8 mouse cellular contexts compared by ENCODE assay signal in genomic region chr17:57264972-57265945, GRCm38 (mm10). TPM values are rescaled to one million over a fixed set of nuclear protein-coding genes. Genes with fewer than 3 reads are reported as not detected.
DNase-seq lines count a peak whose midpoint lies in the region; ATAC-seq and TF ChIP-seq lines count a peak whose summit lies in the region.

No protein-coding gene starts in this region.

- TF ChIP-seq RAD21 in MEL (IDR thresholded peaks at IDR 0.05; ENCODE audit: low read depth, low read length) = no peak

- 29% methylated on average over 21 of the region's 22 CpGs for WGBS in embryonic facial prominence, embryonic 15.5 days
- WGBS in heart, embryonic 15.5 days = 35% methylated on average over 21 of the region's 22 CpGs

- peak overlapping the region; percentile 40 for H3K4me2 ChIP-seq in embryonic facial prominence, embryonic 15.5 days (replicated peaks)
- H3K4me2 ChIP-seq in heart, embryonic 15.5 days = peak overlapping the region; percentile 33

- peaks cover 0 to 9% of the 10 kb centered on the region in 2 experiments; a peak in 2 of 4 replicates for H3K4me1 ChIP-seq in MEL (ENCODE audit: control insufficient read depth in 1 of 2, insufficient read depth in 2 of 2, low read length in 2 of 2)
- H3K4me1 ChIP-seq in embryonic facial prominence, embryonic 15.5 days = peaks cover 11% of the 10 kb centered on the region
- H3K4me1 ChIP-seq in heart, embryonic 15.5 days (replicated peaks) = peaks cover 9% of the 10 kb centered on the region

- no peak for TF ChIP-seq EP300 in MEL (IDR thresholded peaks at IDR 0.05; ENCODE audit: low read depth in 1 of 2, low read length in 2 of 2)

- peak; percentile 83 for ATAC-seq in embryonic facial prominence, embryonic 15.5 days (ENCODE audit: insufficient number of reproducible peaks, low FRiP score, low TSS enrichment, low read depth)
- ATAC-seq in heart, embryonic 15.5 days (replicated peaks; ENCODE audit: insufficient number of reproducible peaks, insufficient read depth, low FRiP score, low read depth) = peak; percentile 41; the same call in 1 of the 2 replicates

- peak; percentile 86 for DNase-seq in MEL (ENCODE audit: low read depth, low spot score)
- DNase-seq in adrenal gland, postnatal 36 days = peak; percentile 93 to 95
- peak; percentile 95 to 96 for DNase-seq in kidney, postnatal 25 days
- peak; percentile 91 to 93 for DNase-seq in lung, postnatal 4 days
- peak; percentile 63 to 71 for DNase-seq in spleen, postnatal 36 days (ENCODE audit: low spot score in 2 of 2)
- no peak for DNase-seq in MN1 (ENCODE audit: low spot score)

- peaks cover 0 to 4% of the 10 kb centered on the region in 2 experiments; a peak in 1 of 4 replicates for H3K36me3 ChIP-seq in MEL (ENCODE audit: control insufficient read depth in 1 of 2, insufficient read depth in 2 of 2, low read length in 2 of 2)
- H3K36me3 ChIP-seq in embryonic facial prominence, embryonic 15.5 days = peaks cover 35% of the 10 kb centered on the region
- peaks cover 32% of the 10 kb centered on the region for H3K36me3 ChIP-seq in heart, embryonic 15.5 days

- 0 out of 2 replicates have a peak overlapping the region, but pooled peaks have one; percentile 6 for H3K9ac ChIP-seq in MEL (ENCODE audit: control insufficient read depth, low read depth, low read length, poor library complexity, severe bottlenecking)
- no peak overlapping the region for H3K9ac ChIP-seq in embryonic facial prominence, embryonic 15.5 days
- no peak overlapping the region for H3K9ac ChIP-seq in heart, embryonic 15.5 days

- H3K27me3 ChIP-seq in MEL (ENCODE audit: control insufficient read depth in 1 of 2, insufficient read depth in 2 of 2, low read length in 2 of 2) = no peaks in the 10 kb centered on the region
- no peaks in the 10 kb centered on the region for H3K27me3 ChIP-seq in embryonic facial prominence, embryonic 15.5 days
- H3K27me3 ChIP-seq in heart, embryonic 15.5 days = no peaks in the 10 kb centered on the region

- no peaks in the 10 kb centered on the region for H3K9me3 ChIP-seq in MEL (replicated peaks; ENCODE audit: insufficient read depth, low read length)
- H3K9me3 ChIP-seq in embryonic facial prominence, embryonic 15.5 days (replicated peaks) = no peaks in the 10 kb centered on the region
- H3K9me3 ChIP-seq in heart, embryonic 15.5 days (replicated peaks) = no peaks in the 10 kb centered on the region

- 0 out of 4 replicates have a peak, but pooled peaks have one; percentile 27 to 45 for TF ChIP-seq POLR2A in MEL (IDR thresholded peaks at IDR 0.05; ENCODE audit: control insufficient read depth in 1 of 2, insufficient read depth in 1 of 2, low read depth in 1 of 2, low read length in 2 of 2, poor library complexity in 1 of 2)

- peak in 1 of 3 experiments; percentile 28; a peak in 2 of 6 replicates for TF ChIP-seq CTCF in MEL (IDR thresholded peaks at IDR 0.05 in 2 of 3, conservative IDR thresholded peaks at IDR 0.05 in 1 of 3; ENCODE audit: control insufficient read depth in 1 of 3, insufficient read depth in 1 of 3, low read depth in 2 of 3, low read length in 3 of 3, poor library complexity in 1 of 3, severe bottlenecking in 1 of 3)

- H3K27ac ChIP-seq in MEL (ENCODE audit: control insufficient read depth, low read depth, low read length) = no peak overlapping the region
- H3K27ac ChIP-seq in embryonic facial prominence, embryonic 15.5 days (replicated peaks) = no peak overlapping the region
- H3K27ac ChIP-seq in heart, embryonic 15.5 days = no peak overlapping the region

- H3K4me3 ChIP-seq in MEL (ENCODE audit: control insufficient read depth in 1 of 2, insufficient read depth in 1 of 2, low read depth in 2 of 2, low read length in 2 of 2) = peak overlapping the region; percentile 27 to 61; a peak in 3 of 4 replicates
- peak overlapping the region; percentile 17 for H3K4me3 ChIP-seq in embryonic facial prominence, embryonic 15.5 days (replicated peaks)
- H3K4me3 ChIP-seq in heart, embryonic 15.5 days = 0 out of 2 replicates have a peak overlapping the region, but pooled peaks have one; percentile 7

- no peaks in the 10 kb centered on the region for H3K79me2 ChIP-seq in MEL (ENCODE audit: control insufficient read depth, insufficient read depth, low read length, poor library complexity)

TF ChIP-seq in MEL, 35 proteins besides CTCF, POLR2A, EP300 and RAD21:
- 0 out of 2 replicates have a peak, but pooled peaks have one; percentile 26 for TF ChIP-seq MAZ (IDR thresholded peaks at IDR 0.05; ENCODE audit: low read depth, low read length)
- TF ChIP-seq SIN3A (IDR thresholded peaks at IDR 0.05; ENCODE audit: low read length) = peak; percentile 24; the same call in 1 of the 2 replicates
- peak; percentile 20; the same call in 1 of the 2 replicates for TF ChIP-seq NELFE (IDR thresholded peaks at IDR 0.05; ENCODE audit: low read depth, low read length)
- TF ChIP-seq ZC3H11A (IDR thresholded peaks at IDR 0.05; ENCODE audit: low read depth, low read length) = no peak

RNA-seq across cellular contexts. Expression of gene Vav1, which starts 13.6 kb away (rescaled TPM):
- 81.8 and 86.7 TPM in 2 replicates for total RNA-seq in MEL (2012; rRNA removed)
- 10 to 100 TPM in 1 of 2 experiments, not detected in 1; 99.6 TPM for polyA plus RNA-seq in MEL (2012; ENCODE audit: insufficient read depth in 1 of 2, insufficient read length in 2 of 2, low read depth in 1 of 2, low replicate concordance in 2 of 2, missing spikeins in 1 of 2)
- 1 to 10 TPM; 2.2 to 2.9 TPM for total RNA-seq in adrenal gland, postnatal 36 days (2021)
- 4.3 and 4.4 TPM in 2 replicates for polyA plus RNA-seq in embryonic facial prominence, embryonic 15.5 days (2015; fragmentation: Nextera tagmentation; extraction: Ambion mirVana)
- polyA plus RNA-seq in heart, embryonic 15.5 days (2015; fragmentation: Nextera tagmentation; extraction: Ambion mirVana) = 1.8 and 9.6 TPM in 2 replicates

RNA-seq across cellular contexts. Expression of gene Trip10, which starts 16.0 kb away (rescaled TPM):
- total RNA-seq in MEL (2012; rRNA removed) = 8.9 and 10.9 TPM in 2 replicates
- polyA plus RNA-seq in MEL (2012; ENCODE audit: insufficient read depth in 1 of 2, insufficient read length in 2 of 2, low read depth in 1 of 2, low replicate concordance in 2 of 2, missing spikeins in 1 of 2) = 10 to 100 TPM in 1 of 2 experiments, not detected in 1; 20.8 TPM
- 10 to 100 TPM; 50.1 to 52.0 TPM for total RNA-seq in adrenal gland, postnatal 36 days (2021)
- 36.8 and 41.7 TPM in 2 replicates for polyA plus RNA-seq in embryonic facial prominence, embryonic 15.5 days (2015; fragmentation: Nextera tagmentation; extraction: Ambion mirVana)
- polyA plus RNA-seq in heart, embryonic 15.5 days (2015; fragmentation: Nextera tagmentation; extraction: Ambion mirVana) = 39.1 and 43.7 TPM in 2 replicates

RNA-seq across cellular contexts. Expression of gene Gpr108, which starts 17.0 kb away (rescaled TPM):
- 21.8 and 22.1 TPM in 2 replicates for total RNA-seq in MEL (2012; rRNA removed)
- polyA plus RNA-seq in MEL (2012; ENCODE audit: insufficient read depth in 1 of 2, insufficient read length in 2 of 2, low read depth in 1 of 2, low replicate concordance in 2 of 2, missing spikeins in 1 of 2) = 10 to 100 TPM in 1 of 2 experiments, not detected in 1; 35.9 TPM
- 10 to 100 TPM; 78.7 to 94.2 TPM for total RNA-seq in adrenal gland, postnatal 36 days (2021)
- 39.4 and 41.7 TPM in 2 replicates for polyA plus RNA-seq in embryonic facial prominence, embryonic 15.5 days (2015; fragmentation: Nextera tagmentation; extraction: Ambion mirVana)
- polyA plus RNA-seq in heart, embryonic 15.5 days (2015; fragmentation: Nextera tagmentation; extraction: Ambion mirVana) = 26.5 and 29.0 TPM in 2 replicates

RNA-seq across cellular contexts. Expression of gene C3, which starts 37.3 kb away (rescaled TPM):
- total RNA-seq in MEL (2012; rRNA removed) = 0.35 and 0.59 TPM in 2 replicates
- 1 to 10 TPM in 1 of 2 experiments, not detected in 1; 3.2 TPM for polyA plus RNA-seq in MEL (2012; ENCODE audit: insufficient read depth in 1 of 2, insufficient read length in 2 of 2, low read depth in 1 of 2, low replicate concordance in 2 of 2, missing spikeins in 1 of 2)
- total RNA-seq in adrenal gland, postnatal 36 days (2021) = 100 to 1,000 TPM; 231 to 623 TPM
- 1.0 and 1.8 TPM in 2 replicates for polyA plus RNA-seq in embryonic facial prominence, embryonic 15.5 days (2015; fragmentation: Nextera tagmentation; extraction: Ambion mirVana)
- 1.8 and 5.6 TPM in 2 replicates for polyA plus RNA-seq in heart, embryonic 15.5 days (2015; fragmentation: Nextera tagmentation; extraction: Ambion mirVana)
